ENCODE assay signal across 8 mouse cellular contexts in genomic region chr12:4548053-4549013, GRCm38 (mm10). TPM values are rescaled to one million over a fixed set of nuclear protein-coding genes. Genes with fewer than 3 reads are reported as not detected.
DNase-seq lines count a peak whose midpoint lies in the region; ATAC-seq lines count a peak whose summit lies in the region.

No protein-coding gene starts in this region.

- H3K4me2 ChIP-seq in intestine, embryonic 16.5 days (ENCODE audit: low read depth, low read length), result peak overlapping the region; percentile 29; the same call in 1 of the 2 replicates

- intact Hi-C loops in left cerebral cortex, postnatal 25 days (cut with DNase I), result loop anchor here (5.0 to 10.0 kb wide), 4 partner anchors 71 to 441 kb away; partner anchors contain the start of genes Cenpo, Ncoa1 and Ptrhd1

- H3K4me1 ChIP-seq in intestine, embryonic 16.5 days (ENCODE audit: control insufficient read depth, insufficient read depth, low read length), result no peaks in the 10 kb centered on the region
- 0 out of 2 replicates have a peak, but pooled peaks cover 6% of the 10 kb centered on the region for H3K4me1 ChIP-seq in midbrain, embryonic 10.5 days

- H3K27me3 ChIP-seq in intestine, embryonic 16.5 days (replicated peaks; ENCODE audit: control insufficient read depth, insufficient read depth, low read length), result peaks cover 4% of the 10 kb centered on the region; the same call in 1 of the 2 replicates
- no peaks in the 10 kb centered on the region for H3K27me3 ChIP-seq in midbrain, embryonic 10.5 days (ENCODE audit: low read depth, poor library complexity, severe bottlenecking)

- ATAC-seq in intestine, embryonic 16.5 days, result peak; percentile 73
- ATAC-seq in erythroid progenitor cell, adult 5-6 weeks (replicated peaks; ENCODE audit: low FRiP score, poor library complexity, severe bottlenecking), result no peak

- H3K9me3 ChIP-seq in intestine, embryonic 16.5 days (ENCODE audit: control insufficient read depth, low read length), result no peaks in the 10 kb centered on the region
- H3K9me3 ChIP-seq in midbrain, embryonic 10.5 days (replicated peaks), result no peaks in the 10 kb centered on the region

- WGBS in intestine, embryonic 16.5 days, result 23% methylated on average over 18 of the region's 18 CpGs
- 29% methylated on average over 18 of the region's 18 CpGs for WGBS in midbrain, embryonic 10.5 days

- DNase-seq in adrenal gland, adult 18-20 months (ENCODE audit: low spot score in 2 of 2), result peak; percentile 67
- DNase-seq in embryo, embryonic 10 days (ENCODE audit: low spot score), result peak; percentile 88
- DNase-seq in gastrocnemius, postnatal 4 days (ENCODE audit: low spot score in 2 of 2), result peak; percentile 52 to 73
- peak; percentile 75 to 85 for DNase-seq in left cerebral cortex, postnatal 25 days (ENCODE audit: low spot score in 2 of 2)
- DNase-seq in midbrain, embryonic 10.5 days (ENCODE audit: low spot score), result peak; percentile 77
- peak; percentile 59 to 60 for DNase-seq in right cerebral cortex, postnatal 36 days (ENCODE audit: low spot score in 2 of 2)

- H3K9ac ChIP-seq in intestine, embryonic 16.5 days (ENCODE audit: low read depth, low read length), result peak overlapping the region; percentile 6; the same call in 1 of the 2 replicates

- H3K36me3 ChIP-seq in intestine, embryonic 16.5 days (ENCODE audit: control insufficient read depth, insufficient read depth, low read length), result no peaks in the 10 kb centered on the region
- H3K36me3 ChIP-seq in midbrain, embryonic 10.5 days, result no peaks in the 10 kb centered on the region

- H3K4me3 ChIP-seq in intestine, embryonic 16.5 days (ENCODE audit: low read length), result peak overlapping the region; percentile 14; the same call in 1 of the 2 replicates
- H3K4me3 ChIP-seq in midbrain, embryonic 10.5 days, result peak overlapping the region; percentile 22; the same call in 1 of the 2 replicates

- no peak overlapping the region for H3K27ac ChIP-seq in intestine, embryonic 16.5 days (ENCODE audit: low read length)
- H3K27ac ChIP-seq in midbrain, embryonic 10.5 days (replicated peaks), result peak overlapping the region; percentile 30; the same call in 1 of the 2 replicates

RNA-seq across cellular contexts. Expression of gene Itsn2, which starts 44.1 kb away (rescaled TPM):
- 10 to 100 TPM; 50.0 to 58.8 TPM for total RNA-seq in adrenal gland, adult 18-20 months (2021)
- total RNA-seq in gastrocnemius, postnatal 4 days (2021), result 10 to 100 TPM; 34.2 to 36.5 TPM
- polyA plus RNA-seq in intestine, embryonic 16.5 days (2015; fragmentation: Nextera tagmentation; extraction: Ambion mirVana), result 30.4 and 32.9 TPM in 2 replicates
- total RNA-seq in left cerebral cortex, postnatal 25 days (2021), result 10 to 100 TPM; 65.5 to 69.6 TPM
- polyA plus RNA-seq in midbrain, embryonic 10.5 days (2016; fragmentation: Nextera tagmentation; extraction: Ambion mirVana), result 12.3 and 13.3 TPM in 2 replicates
- total RNA-seq in erythroid progenitor cell, adult 5-6 weeks (2015; ENCODE audit: low replicate concordance), result 49.5 and 71.7 TPM in 2 replicates
- 49.2 and 64.0 TPM in 2 replicates for total RNA-seq in erythroid progenitor cell, adult 5-6 weeks (2017; ENCODE audit: low replicate concordance)

RNA-seq across cellular contexts. Expression of gene Gm3625, which starts 44.4 kb away (rescaled TPM):
- not detected for total RNA-seq in adrenal gland, adult 18-20 months (2021)
- not detected for total RNA-seq in gastrocnemius, postnatal 4 days (2021)
- not detected in 2 replicates for polyA plus RNA-seq in intestine, embryonic 16.5 days (2015; fragmentation: Nextera tagmentation; extraction: Ambion mirVana)
- total RNA-seq in left cerebral cortex, postnatal 25 days (2021), result not detected
- not detected in 2 replicates for polyA plus RNA-seq in midbrain, embryonic 10.5 days (2016; fragmentation: Nextera tagmentation; extraction: Ambion mirVana)
- total RNA-seq in erythroid progenitor cell, adult 5-6 weeks (2015; ENCODE audit: low replicate concordance), result not detected in 2 replicates
- not detected in 2 replicates for total RNA-seq in erythroid progenitor cell, adult 5-6 weeks (2017; ENCODE audit: low replicate concordance)
